Mouse (Mus musculus) liver, adult 2 months (tissue): ENCODE results near the gene Sema6b.

ENCODE experiments used
- CTCF ChIP-seq: fragments of 200-500 bp; IDR thresholded peaks from 2 replicates; pipeline ENCODE4 v1.5.1; 2011; ENCODE audit warnings: low read depth, low read length, control low read depth
- POLR2A ChIP-seq: fragments of 200-500 bp; IDR thresholded peaks from 2 replicates; pipeline ENCODE4 v1.6.1; 2011; ENCODE audit warnings: low read length, control low read depth; ENCODE audit not compliant: insufficient read depth; ENCODE audit errors: extremely low read depth

DNA sequence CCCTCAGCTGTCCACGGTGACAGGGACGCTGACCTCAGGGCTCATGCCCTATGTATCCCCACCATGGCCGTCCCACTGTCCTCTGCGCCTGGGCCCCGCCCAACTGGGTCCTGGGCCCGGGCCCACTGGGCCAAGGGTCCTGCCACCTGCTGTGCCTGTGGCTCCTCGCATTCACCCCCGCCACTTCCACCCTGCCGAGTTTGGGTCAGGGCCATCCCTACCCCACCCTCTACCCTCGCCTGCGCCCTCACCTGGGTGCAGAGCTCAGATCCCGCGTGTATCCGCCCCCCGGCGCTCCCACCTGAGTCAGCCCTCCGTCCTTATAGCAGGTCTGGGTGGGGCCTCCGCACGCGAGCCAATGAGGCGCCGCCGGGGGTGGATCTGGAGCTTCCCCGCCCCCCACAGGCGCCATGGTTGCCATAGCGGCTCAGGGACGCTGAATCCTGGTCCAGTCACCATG lies 22.9 kb downstream of the Sema6b start, which contains the start of gene Plin5:
- TF ChIP-seq POLR2A = peak; percentile 95
- no peak for TF ChIP-seq CTCF
